In genomic region chr12:85208687-85209199, GRCm38 (mm10) we compare ENCODE assay signal across 27 mouse cellular contexts. TPM values are rescaled to one million over a fixed set of nuclear protein-coding genes. Genes with fewer than 3 reads are reported as not detected.
DNase-seq lines count a peak whose midpoint lies in the region; ATAC-seq and TF ChIP-seq lines count a peak whose summit lies in the region.
"Had no signal": no experiment of that assay in that cellular context is flagged by ENCODE, and none has a peak within 500 bp of the region (broad histone marks: within the 10 kb centered on the region; RNA-seq: fewer than 3 reads in every experiment).

No protein-coding gene starts in this region.

- no peaks in the 10 kb centered on the region for H3K36me3 ChIP-seq in heart, embryonic 16.5 days (ENCODE audit: control insufficient read depth, insufficient read depth)
- H3K36me3 ChIP-seq in splenic B cell, adult 2 months (ENCODE audit: control insufficient read depth, insufficient read depth, low read length, poor library complexity, severe bottlenecking), result no peaks in the 10 kb centered on the region
- H3K36me3 ChIP-seq: embryonic facial prominence, embryonic 15.5 days; kidney, embryonic 15.5 days; limb, embryonic 15.5 days; liver, embryonic 15.5 days; midbrain, embryonic 13.5 days; neural tube, embryonic 12.5 days; stomach, embryonic 15.5 days had no signal

- no peaks in the 10 kb centered on the region for H3K9me3 ChIP-seq in heart, embryonic 16.5 days (replicated peaks; ENCODE audit: control insufficient read depth, low read length)
- H3K9me3 ChIP-seq: embryonic facial prominence, embryonic 15.5 days; kidney, embryonic 15.5 days; limb, embryonic 15.5 days; liver, embryonic 15.5 days; midbrain, embryonic 13.5 days; neural tube, embryonic 12.5 days; stomach, embryonic 15.5 days had no signal

- 20% methylated on average over 7 of the region's 7 CpGs for WGBS in heart, embryonic 16.5 days
- WGBS in lung, adult 2 months, result 31% methylated on average over 7 of the region's 7 CpGs

- no peak overlapping the region for H3K9ac ChIP-seq in heart, embryonic 16.5 days (ENCODE audit: low read length)
- H3K9ac ChIP-seq: embryonic facial prominence, embryonic 15.5 days; kidney, embryonic 15.5 days; limb, embryonic 15.5 days; liver, embryonic 15.5 days; midbrain, embryonic 13.5 days; neural tube, embryonic 12.5 days; stomach, embryonic 15.5 days had no signal

- no peak overlapping the region for H3K4me2 ChIP-seq in heart, embryonic 16.5 days (ENCODE audit: low read depth, low read length)
- H3K4me2 ChIP-seq: embryonic facial prominence, embryonic 15.5 days; kidney, embryonic 15.5 days; limb, embryonic 15.5 days; liver, embryonic 15.5 days; midbrain, embryonic 13.5 days; neural tube, embryonic 12.5 days; stomach, embryonic 15.5 days had no signal

- no peak overlapping the region for H3K27ac ChIP-seq in heart, embryonic 16.5 days (ENCODE audit: low read length)
- H3K27ac ChIP-seq: embryonic facial prominence, embryonic 15.5 days; heart, adult 2 months; hindbrain, postnatal 0 days; kidney, embryonic 15.5 days; limb, embryonic 15.5 days; liver, embryonic 15.5 days; midbrain, embryonic 13.5 days; neural tube, embryonic 12.5 days; stomach, embryonic 15.5 days had no signal

- DNase-seq in heart, adult 18-20 months, result no peak
- DNase-seq in thymus, postnatal 25 days, result peak; percentile 21
- no peak for DNase-seq in thymus, postnatal 36 days
- DNase-seq in T-cell, adult 2 months (ENCODE audit: low spot score), result peak; percentile 16
- peak; percentile 40 for DNase-seq in splenic B cell, adult 2 months (ENCODE audit: low read depth, low spot score)
- no peak for DNase-seq in lung, adult 2 months
- DNase-seq in right cerebral cortex, postnatal 14 days, result no peak
- DNase-seq: adrenal gland, postnatal 36 days; cerebellum, adult 9-10 months; gastrocnemius, postnatal 25 days; heart, adult 2 months; heart, postnatal 4 days; kidney, postnatal 36 days; right cerebral cortex, postnatal 25 days; spleen, adult 18-20 months had no signal

- TF ChIP-seq CTCF in lung, adult 2 months (IDR thresholded peaks at IDR 0.05; ENCODE audit: insufficient read depth, low read length), result no peak

- peaks cover 17% of the 10 kb centered on the region for H3K4me1 ChIP-seq in heart, embryonic 16.5 days (ENCODE audit: control insufficient read depth, insufficient read depth, low read length)
- H3K4me1 ChIP-seq in lung, adult 2 months (ENCODE audit: control insufficient read depth, insufficient read depth, low read length), result no peaks in the 10 kb centered on the region
- H3K4me1 ChIP-seq: liver, embryonic 15.5 days; midbrain, embryonic 13.5 days; neural tube, embryonic 12.5 days; stomach, embryonic 15.5 days had no signal

- no peaks in the 10 kb centered on the region for H3K27me3 ChIP-seq in heart, embryonic 16.5 days (ENCODE audit: control insufficient read depth, insufficient read depth, low read length)
- H3K27me3 ChIP-seq in splenic B cell, adult 2 months (ENCODE audit: control insufficient read depth, insufficient read depth, low read length, poor library complexity, severe bottlenecking), result no peaks in the 10 kb centered on the region
- H3K27me3 ChIP-seq: embryonic facial prominence, embryonic 15.5 days; kidney, embryonic 15.5 days; limb, embryonic 15.5 days; midbrain, embryonic 13.5 days; neural tube, embryonic 12.5 days; stomach, embryonic 15.5 days had no signal

- ATAC-seq in heart, embryonic 16.5 days (replicated peaks; ENCODE audit: extremely low read depth, insufficient read depth, low FRiP score), result peak; percentile 46; the same call in 1 of the 2 replicates
- ATAC-seq: forebrain, embryonic 14.5 days; hindbrain, postnatal 0 days; intestine, postnatal 0 days; lung, postnatal 0 days; midbrain, embryonic 13.5 days had no signal

- no peak overlapping the region for H3K4me3 ChIP-seq in heart, embryonic 16.5 days (ENCODE audit: low read length)
- H3K4me3 ChIP-seq in lung, adult 2 months (replicated peaks; ENCODE audit: extremely low read depth, low read depth, low read length), result no peak overlapping the region
- H3K4me3 ChIP-seq: embryonic facial prominence, embryonic 15.5 days; heart, adult 2 months; kidney, embryonic 15.5 days; limb, embryonic 15.5 days; liver, embryonic 15.5 days; midbrain, embryonic 13.5 days; neural tube, embryonic 12.5 days; stomach, embryonic 15.5 days had no signal

- TF ChIP-seq POLR2A in lung, adult 2 months (IDR thresholded peaks at IDR 0.05; ENCODE audit: borderline replicate concordance, extremely low read depth, low read depth, low read length), result no peak

RNA-seq across cellular contexts. Expression of gene Eif2b2, which starts 10.5 kb away (rescaled TPM):
- polyA plus RNA-seq in heart, embryonic 16.5 days (2015; fragmentation: Nextera tagmentation; extraction: Ambion mirVana), result 57.6 and 68.6 TPM in 2 replicates
- 10 to 100 TPM; 43.5 to 48.3 TPM for total RNA-seq in heart, adult 18-20 months (2021)
- polyA plus RNA-seq in lung, adult 2 months (2012; rRNA removed), result 92.1 and 92.6 TPM in 2 replicates

RNA-seq across cellular contexts. Expression of gene Pgf, which starts 31.2 kb away (rescaled TPM):
- 8.2 and 9.2 TPM in 2 replicates for polyA plus RNA-seq in heart, embryonic 16.5 days (2015; fragmentation: Nextera tagmentation; extraction: Ambion mirVana)
- total RNA-seq in heart, adult 18-20 months (2021), result 1 to 10 TPM; 3.8 to 5.3 TPM
- polyA plus RNA-seq in lung, adult 2 months (2012; rRNA removed), result 3.0 and 3.6 TPM in 2 replicates

RNA-seq across cellular contexts. Expression of gene Rps6kl1, which starts 57.7 kb away (rescaled TPM):
- 1.6 and 2.5 TPM in 2 replicates for polyA plus RNA-seq in heart, embryonic 16.5 days (2015; fragmentation: Nextera tagmentation; extraction: Ambion mirVana)
- 1 to 10 TPM; 1.4 to 2.1 TPM for total RNA-seq in heart, adult 18-20 months (2021)
- polyA plus RNA-seq in lung, adult 2 months (2012; rRNA removed), result 1.1 and 1.4 TPM in 2 replicates

Comparison
In these comparisons a context has a peak if more than half of its experiments do, and no peak if none do; other contexts are left out.
1. DNase-seq: peak in thymus, postnatal 25 days (single experiment), T-cell, adult 2 months (single experiment) and splenic B cell, adult 2 months (single experiment); none in heart, adult 18-20 months (0 of 2), thymus, postnatal 36 days (0 of 2), lung, adult 2 months (single experiment) and right cerebral cortex, postnatal 14 days (single experiment).